Mouse (Mus musculus): ENCODE measurements around the gene Ccdc191. TPM values are rescaled to one million over a fixed set of nuclear protein-coding genes. Genes with fewer than 3 reads are reported as not detected.

The Ccdc191 gene
- total RNA-seq, 4 experiments from 2014 or later, result 3.7 to 5.5 (median 4.5) TPM

DNA sequence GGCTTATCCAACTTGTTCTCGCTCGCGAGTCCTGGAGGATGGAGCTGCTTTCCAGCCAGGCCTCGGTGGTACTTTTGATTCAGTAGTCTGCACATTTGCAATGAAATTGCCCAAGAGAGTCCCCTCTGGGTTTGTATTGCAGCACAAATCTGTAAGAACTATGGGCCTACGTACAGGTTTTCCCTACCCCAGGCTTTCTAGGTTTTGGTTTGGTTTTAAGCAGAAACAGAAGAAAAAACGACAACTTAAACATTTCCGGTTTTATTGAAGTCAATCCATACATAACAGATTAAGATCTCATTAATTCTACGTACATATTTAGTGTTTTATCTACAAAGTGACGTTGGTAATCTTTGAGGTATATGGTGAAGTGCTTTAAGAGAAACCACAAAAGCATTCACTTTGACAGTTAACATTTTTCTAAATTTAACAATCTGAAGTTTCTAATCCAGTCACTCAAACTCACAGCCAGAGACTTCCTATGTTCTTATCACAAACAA, 90.6 kb downstream of the Ccdc191 start:
- DNase-seq (ENCODE audit: low spot score in 2 of 2), result no peak

DNA sequence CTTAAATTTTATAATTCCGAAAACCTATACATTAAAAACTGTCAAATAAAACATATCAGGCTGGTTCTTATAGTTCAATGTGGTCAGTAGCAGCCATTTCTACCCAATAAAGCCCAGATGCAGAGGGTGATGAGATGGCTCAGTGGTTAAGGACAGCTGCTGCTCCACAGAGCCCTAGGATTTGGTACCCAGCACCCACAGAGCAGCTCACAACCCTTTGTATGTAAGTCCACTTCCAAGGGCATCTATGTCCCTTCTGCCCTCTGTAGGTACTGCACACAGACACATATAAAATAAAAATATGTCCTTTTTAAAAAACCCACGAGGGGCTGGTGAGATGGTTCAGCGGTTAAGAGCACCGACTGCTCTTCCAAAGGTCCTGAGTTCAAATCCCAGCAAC, 96.7 kb downstream of the Ccdc191 start:
- no peak for DNase-seq (ENCODE audit: low spot score in 2 of 2)

DNA sequence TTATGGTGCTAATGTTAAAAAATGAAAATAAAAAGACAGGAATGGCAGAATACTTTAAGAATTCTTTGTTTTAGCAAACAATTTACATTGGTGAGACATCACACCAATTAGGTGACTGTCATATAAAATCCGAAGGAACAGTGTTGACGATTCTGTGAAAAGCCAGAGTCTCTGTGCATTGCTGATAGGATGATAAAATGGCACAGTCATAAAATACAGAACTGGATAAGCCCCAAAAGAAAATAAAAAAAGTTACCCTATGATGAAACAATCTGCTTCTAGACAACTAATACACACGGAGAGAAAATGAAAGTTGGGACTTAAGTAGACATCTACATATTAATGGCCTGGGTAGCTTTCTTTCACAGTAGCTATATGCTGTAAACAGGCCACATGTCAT, 105.0 kb downstream of the Ccdc191 start:
- no peak for DNase-seq (ENCODE audit: low spot score in 2 of 2)

DNA sequence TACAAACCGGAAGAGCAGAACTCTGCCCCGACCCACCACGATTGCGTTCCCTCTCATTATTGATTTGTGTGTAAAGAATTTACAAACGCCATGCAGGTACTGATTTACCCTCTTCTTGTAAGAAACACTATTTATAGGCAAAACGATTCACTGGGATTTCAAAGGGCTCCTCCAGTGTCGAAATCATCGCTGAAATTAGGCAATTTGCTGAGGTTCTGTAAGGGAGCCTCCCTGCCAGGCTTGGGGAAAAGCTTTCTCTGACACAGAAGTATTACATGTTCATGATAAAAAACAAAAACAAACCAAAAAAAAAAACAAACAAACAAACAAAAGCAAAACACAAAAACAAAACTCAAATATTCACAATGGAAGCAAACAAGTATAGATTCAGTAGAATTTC, 109.5 kb downstream of the Ccdc191 start:
- no peak for DNase-seq (ENCODE audit: low spot score in 2 of 2)

DNA sequence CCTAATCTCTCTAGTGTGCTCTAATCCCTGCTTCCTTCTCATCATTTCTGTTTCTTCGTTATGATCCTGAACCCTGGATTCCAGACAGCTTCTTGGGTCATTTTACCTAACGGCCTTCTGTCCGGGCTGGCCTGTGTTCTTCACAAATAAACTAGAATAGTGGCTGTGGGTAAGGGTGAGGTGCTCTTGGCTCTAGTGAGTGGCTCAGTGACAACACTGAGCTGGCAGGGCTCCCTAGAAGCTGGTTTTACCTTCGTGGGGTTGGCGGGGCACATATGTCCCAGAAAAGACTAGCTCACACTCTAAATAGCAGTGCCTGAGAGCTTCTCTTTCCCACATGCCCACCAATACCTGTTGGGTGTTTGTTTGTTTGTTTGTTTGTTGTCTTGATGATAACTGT, 109.9 kb downstream of the Ccdc191 start:
- DNase-seq (ENCODE audit: low spot score in 2 of 2), result no peak

DNA sequence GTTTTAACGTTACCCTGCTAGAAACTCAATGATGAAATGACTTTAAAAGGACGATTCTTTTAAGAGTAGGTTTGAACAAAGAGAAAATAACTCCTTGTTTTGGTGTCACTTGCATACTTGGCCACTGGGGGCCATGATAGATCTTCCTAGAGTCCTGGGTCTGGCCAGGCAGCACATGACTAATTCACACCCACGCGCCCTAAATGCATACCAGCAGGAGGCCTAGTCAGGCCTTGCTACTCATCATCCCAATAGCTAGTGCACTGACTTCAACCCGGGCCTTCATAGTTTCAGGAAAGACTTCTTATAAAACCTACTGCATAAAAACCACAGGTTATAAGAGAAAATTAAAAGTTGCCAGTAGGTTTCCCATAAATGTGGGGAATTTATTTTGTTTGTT, 112.5 kb downstream of the Ccdc191 start:
- DNase-seq (ENCODE audit: low spot score in 2 of 2), result no peak

DNA sequence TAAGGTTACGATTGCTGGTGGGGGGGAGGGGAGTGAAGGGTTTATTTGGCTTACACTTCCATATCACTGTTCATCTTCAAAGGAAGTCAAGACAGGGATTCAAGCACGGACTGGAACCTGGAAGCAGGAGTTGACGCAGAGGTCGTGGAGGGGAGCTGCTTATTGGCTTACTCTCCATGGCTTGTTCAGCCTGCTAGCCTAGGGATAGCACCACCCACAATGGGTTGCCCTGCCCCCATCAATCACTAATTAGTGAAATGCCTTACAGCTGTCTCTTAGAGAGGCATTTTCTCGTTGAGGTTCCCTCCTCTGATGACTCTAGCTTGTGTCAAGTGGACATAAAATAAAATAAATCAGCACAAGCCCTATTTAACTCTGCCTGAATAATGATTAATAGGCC, 121.4 kb downstream of the Ccdc191 start:
- no peak for DNase-seq (ENCODE audit: low spot score in 2 of 2)

Small RNA genes lying within 50 kb of the gene (microRNA-seq; reads per million reads assigned to microRNA genes)
- 0 reads per million in 2 experiments for gene Mir3470b

Other genes with a start within 250 kb of the Ccdc191 start
- gene Tigit, start 225.7 kb upstream of the Ccdc191 start, total RNA-seq (2022), result not detected
- under 1 TPM in 1 of 4 experiments, not detected in 3; 0.23 TPM for gene Drd3, start 135.8 kb upstream of the Ccdc191 start, total RNA-seq (2022)
- gene Qtrt2, start 37.0 kb downstream of the Ccdc191 start, total RNA-seq (2022), result 10 to 100 TPM; 37.7 to 56.4 (median 40.0) TPM
- 10 to 100 TPM; 43.1 to 51.1 (median 48.6) TPM for gene Zdhhc23, start 90.0 kb downstream of the Ccdc191 start, total RNA-seq (2022)
- gene Gramd1c, start 173.5 kb downstream of the Ccdc191 start, total RNA-seq (2022), result 1 to 10 TPM; 3.6 to 8.0 (median 5.4) TPM
- gene Atp6v1a, start 249.9 kb downstream of the Ccdc191 start, total RNA-seq (2022), result 100 to 1,000 TPM; 529 to 603 (median 565) TPM